Mouse (Mus musculus): Measurements from ENCODE around the gene Dstyk.
A peak's percentile ranks its signal among the peaks of the same experiment; 100 is the strongest.
"Not testable (repeated sequence)": the region's sequence is repeated elsewhere in the genome, so short reads cannot be mapped to it uniquely, and the experiment has no call there.

Gene Dstyk

GRCm38 (mm10) chr1:132436960-132437359 lies 19.6 kb downstream of the Dstyk start:
- no peak for DNase-seq (ENCODE audit: low spot score in 2 of 2)

- no peak for DNase-seq (ENCODE audit: low spot score in 2 of 2)
These were observed 20.0 kb downstream of the Dstyk start for GRCm38 (mm10) chr1:132437389-132437788.

GRCm38 (mm10) chr1:132440896-132441435 lies 23.6 kb downstream of the Dstyk start:
- DNase-seq (ENCODE audit: low spot score in 2 of 2) = no peak

- no peak for DNase-seq (ENCODE audit: low spot score in 2 of 2)
These were observed 32.4 kb downstream of the Dstyk start for GRCm38 (mm10) chr1:132449742-132450141.

GRCm38 (mm10) chr1:132464651-132465050 lies 47.3 kb downstream of the Dstyk start:
- DNase-seq (ENCODE audit: low spot score in 2 of 2) = no peak

GRCm38 (mm10) chr1:132468926-132469325 lies 51.6 kb downstream of the Dstyk start:
- no peak for DNase-seq (ENCODE audit: low spot score in 2 of 2)

- DNase-seq (ENCODE audit: low spot score in 2 of 2) = no peak
These were observed 52.2 kb downstream of the Dstyk start for GRCm38 (mm10) chr1:132469519-132469918.

GRCm38 (mm10) chr1:132470031-132470430 lies 52.7 kb downstream of the Dstyk start:
- DNase-seq (ENCODE audit: low spot score in 2 of 2) = not testable (repeated sequence)

- DNase-seq (ENCODE audit: low spot score in 2 of 2) = no peak
These were observed 53.7 kb downstream of the Dstyk start for GRCm38 (mm10) chr1:132471032-132471431.

- DNase-seq (ENCODE audit: low spot score in 2 of 2) = no peak
These were observed 54.1 kb downstream of the Dstyk start for GRCm38 (mm10) chr1:132471499-132471898.

- no peak for DNase-seq (ENCODE audit: low spot score in 2 of 2)
These were observed 55.2 kb downstream of the Dstyk start for GRCm38 (mm10) chr1:132472537-132472936.

- no peak for DNase-seq (ENCODE audit: low spot score in 2 of 2)
These were observed 57.1 kb downstream of the Dstyk start for GRCm38 (mm10) chr1:132474496-132474895.

- DNase-seq (ENCODE audit: low spot score in 2 of 2) = peak in 1 of 2 experiments; percentile 4
These were observed 59.2 kb downstream of the Dstyk start for GRCm38 (mm10) chr1:132476575-132476927.

GRCm38 (mm10) chr1:132476928-132477691 lies 59.8 kb downstream of the Dstyk start, which contains the start of gene Rbbp5:
Gene Rbbp5 (plus strand): TSS chr1:132477365.
- peak; percentile 82 to 89 for DNase-seq (ENCODE audit: low spot score in 2 of 2)

- DNase-seq (ENCODE audit: low spot score in 2 of 2) = no peak
These were observed 62.1 kb downstream of the Dstyk start for GRCm38 (mm10) chr1:132479438-132479837.

GRCm38 (mm10) chr1:132481619-132482018 lies 64.3 kb downstream of the Dstyk start:
- DNase-seq (ENCODE audit: low spot score in 2 of 2) = no peak

GRCm38 (mm10) chr1:132483234-132483633 lies 65.9 kb downstream of the Dstyk start:
- no peak for DNase-seq (ENCODE audit: low spot score in 2 of 2)

- no peak for DNase-seq (ENCODE audit: low spot score in 2 of 2)
These were observed 66.4 kb downstream of the Dstyk start for GRCm38 (mm10) chr1:132483759-132484158.

- no peak for DNase-seq (ENCODE audit: low spot score in 2 of 2)
These were observed 83.2 kb downstream of the Dstyk start for GRCm38 (mm10) chr1:132500535-132500934.

- no peak for DNase-seq (ENCODE audit: low spot score in 2 of 2)
These were observed 87.8 kb downstream of the Dstyk start for GRCm38 (mm10) chr1:132505155-132505554.

- no peak for DNase-seq (ENCODE audit: low spot score in 2 of 2)
These were observed 88.7 kb downstream of the Dstyk start, which contains the start of gene Tmem81 for GRCm38 (mm10) chr1:132506058-132506457. Gene Tmem81 (plus strand): TSS chr1:132506230.

- DNase-seq (ENCODE audit: low spot score in 2 of 2) = no peak
These were observed 89.3 kb downstream of the Dstyk start for GRCm38 (mm10) chr1:132506656-132507055.

GRCm38 (mm10) chr1:132509771-132510170 lies 92.4 kb downstream of the Dstyk start:
- no peak for DNase-seq (ENCODE audit: low spot score in 2 of 2)

All from cerebellum, postnatal 4 days (tissue).